Mouse (Mus musculus) liver, adult 2 months (tissue): ENCODE data around the gene 9230112D13Rik.

Source experiments
- CTCF ChIP-seq: fragments of 200-500 bp; IDR thresholded peaks from 2 replicates; pipeline ENCODE4 v1.5.1; 2011; ENCODE audit warnings: low read depth, low read length, control low read depth
- POLR2A ChIP-seq: fragments of 200-500 bp; IDR thresholded peaks from 2 replicates; pipeline ENCODE4 v1.6.1; 2011; ENCODE audit warnings: low read length, control low read depth; ENCODE audit not compliant: insufficient read depth; ENCODE audit errors: extremely low read depth

DNA sequence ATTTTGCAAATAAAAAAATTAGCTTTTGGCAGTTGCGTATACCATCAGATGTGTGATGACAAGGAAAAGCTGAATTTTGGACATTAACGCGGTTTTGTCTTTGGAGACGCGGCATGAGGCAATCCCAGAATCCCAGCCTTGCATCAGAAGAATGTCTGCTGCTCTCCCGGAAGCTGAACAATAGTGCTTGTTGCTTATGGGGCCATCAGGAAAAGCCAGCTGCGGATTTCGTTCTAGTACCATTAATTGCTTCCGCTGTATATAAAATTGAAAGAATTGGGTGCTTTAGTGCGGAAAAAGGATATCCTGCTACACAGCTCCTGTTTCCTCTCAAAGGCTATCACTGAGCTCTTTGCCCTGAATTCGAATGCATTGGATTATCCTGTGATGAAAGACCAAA lies 10.7 kb downstream of the 9230112D13Rik start:
- TF ChIP-seq CTCF (no peak), POLR2A (no peak)
